Comparison of ENCODE assay signal across 8 mouse cellular contexts in the genomic region with DNA sequence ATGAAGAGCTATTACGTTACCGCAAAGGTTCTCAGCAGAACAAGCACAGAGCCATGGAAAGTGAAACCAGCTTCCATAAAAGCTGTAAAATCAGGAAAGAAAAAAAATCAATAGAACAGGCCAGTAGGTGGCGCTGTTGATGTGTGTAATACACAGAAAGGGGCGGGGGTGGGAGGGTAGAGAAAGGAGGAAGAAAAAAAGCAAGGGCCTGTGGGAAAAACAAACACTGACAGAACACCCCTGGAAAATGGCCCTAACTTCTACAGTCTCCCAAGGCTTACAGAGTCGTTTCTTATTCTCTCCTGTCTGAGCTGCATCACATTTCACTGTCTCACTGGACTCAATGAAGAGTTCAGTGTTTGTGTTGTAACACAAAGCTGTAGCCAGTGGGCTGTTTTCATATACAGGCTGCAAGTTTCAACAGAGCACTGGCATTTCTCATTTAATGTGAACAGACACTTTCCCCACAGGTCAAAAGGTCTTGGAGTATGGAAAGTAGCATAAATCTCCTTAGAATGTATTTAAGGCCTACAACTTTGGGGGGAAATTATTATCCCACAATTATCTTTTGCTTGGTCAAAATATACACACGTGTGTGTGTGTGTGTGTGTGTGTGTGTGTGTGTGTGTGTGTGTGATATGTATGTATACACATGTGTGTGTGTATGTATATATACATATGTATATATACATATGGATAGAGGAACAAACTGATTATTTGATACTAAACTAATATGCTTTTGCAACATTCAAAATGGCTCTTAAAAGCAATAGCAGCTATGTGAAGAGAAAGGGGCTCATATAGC. TPM values are rescaled to one million over a fixed set of nuclear protein-coding genes. Genes with fewer than 3 reads are reported as not detected.
A peak's percentile ranks its signal among the peaks of the same experiment; 100 is the strongest.
DNase-seq lines count a peak whose midpoint lies in the region; ATAC-seq lines count a peak whose summit lies in the region.

No protein-coding gene starts in this region.

- peak; percentile 88 for ATAC-seq in midbrain, embryonic 13.5 days
- ATAC-seq in stomach, embryonic 16.5 days (ENCODE audit: insufficient read depth, low FRiP score), result peak; percentile 40; the same call in 1 of the 2 replicates

- DNase-seq in 3134 (ENCODE audit: extremely low read depth, insufficient read length, low spot score), result peak; percentile 57
- DNase-seq in adrenal gland, adult 2 months, result peak; percentile 35
- peak; percentile 89 for DNase-seq in embryo, embryonic 11 days
- peak; percentile 57 to 80 for DNase-seq in heart, adult 18-20 months
- DNase-seq in kidney, adult 18-20 months, result peak; percentile 57
- DNase-seq in limb, embryonic 10.5 days (ENCODE audit: low spot score), result peak; percentile 74

- H3K9ac ChIP-seq in midbrain, embryonic 13.5 days (replicated peaks), result no peak overlapping the region
- H3K9ac ChIP-seq in stomach, embryonic 16.5 days (ENCODE audit: low read length), result peak overlapping the region; percentile 57; the same call in 1 of the 2 replicates

- no peaks in the 10 kb centered on the region for H3K36me3 ChIP-seq in limb, embryonic 10.5 days
- H3K36me3 ChIP-seq in midbrain, embryonic 13.5 days, result no peaks in the 10 kb centered on the region
- H3K36me3 ChIP-seq in stomach, embryonic 16.5 days (ENCODE audit: control insufficient read depth, insufficient read depth, low read length), result no peaks in the 10 kb centered on the region

- no peak overlapping the region for H3K4me3 ChIP-seq in limb, embryonic 10.5 days
- no peak overlapping the region for H3K4me3 ChIP-seq in midbrain, embryonic 13.5 days (replicated peaks)
- peak overlapping the region; percentile 28 for H3K4me3 ChIP-seq in stomach, embryonic 16.5 days (replicated peaks; ENCODE audit: low read length)

- no peaks in the 10 kb centered on the region for H3K9me3 ChIP-seq in limb, embryonic 10.5 days (replicated peaks)
- H3K9me3 ChIP-seq in midbrain, embryonic 13.5 days, result no peaks in the 10 kb centered on the region
- H3K9me3 ChIP-seq in stomach, embryonic 16.5 days (replicated peaks; ENCODE audit: control insufficient read depth, low read length), result no peaks in the 10 kb centered on the region

- peak overlapping the region; percentile 72 for H3K27ac ChIP-seq in limb, embryonic 10.5 days
- no peak overlapping the region for H3K27ac ChIP-seq in midbrain, embryonic 13.5 days
- H3K27ac ChIP-seq in stomach, embryonic 16.5 days (ENCODE audit: low read length), result peak overlapping the region; percentile 70

- no peak overlapping the region for H3K4me2 ChIP-seq in midbrain, embryonic 13.5 days (replicated peaks)
- peak overlapping the region; percentile 36; the same call in 1 of the 2 replicates for H3K4me2 ChIP-seq in stomach, embryonic 16.5 days (ENCODE audit: low read depth, low read length)

- H3K27me3 ChIP-seq in limb, embryonic 10.5 days (ENCODE audit: low read depth, poor library complexity, severe bottlenecking), result no peaks in the 10 kb centered on the region
- no peaks in the 10 kb centered on the region for H3K27me3 ChIP-seq in midbrain, embryonic 13.5 days
- no peaks in the 10 kb centered on the region for H3K27me3 ChIP-seq in stomach, embryonic 16.5 days (ENCODE audit: control insufficient read depth, insufficient read depth, low read length)

- 16% methylated on average over 6 of the region's 6 CpGs for WGBS in limb, embryonic 10.5 days
- WGBS in midbrain, embryonic 13.5 days, result 18% methylated on average over 6 of the region's 6 CpGs
- WGBS in stomach, embryonic 16.5 days, result 10% methylated on average over 6 of the region's 6 CpGs

- H3K4me1 ChIP-seq in limb, embryonic 10.5 days, result no peaks in the 10 kb centered on the region
- no peaks in the 10 kb centered on the region for H3K4me1 ChIP-seq in midbrain, embryonic 13.5 days (replicated peaks)
- H3K4me1 ChIP-seq in stomach, embryonic 16.5 days (ENCODE audit: control insufficient read depth, insufficient read depth, low read length), result peaks cover 3% of the 10 kb centered on the region

RNA-seq across cellular contexts. Expression of a gene that starts 15.7 kb away (rescaled TPM):
- 10 to 100 TPM; 14.8 to 35.2 TPM for total RNA-seq in adrenal gland, adult 2 months (2021)
- polyA plus RNA-seq in adrenal gland, adult 2 months (2012; rRNA removed), result 1.0 and 1.1 TPM in 2 replicates
- 1 to 10 TPM in 1 of 2 experiments, under 1 TPM in 1; 0.92 to 2.3 TPM for total RNA-seq in heart, adult 18-20 months (2021)
- 0.28 and 0.29 TPM in 2 replicates for polyA plus RNA-seq in limb, embryonic 10.5 days (2016; fragmentation: Nextera tagmentation; extraction: Ambion mirVana)
- 0.46 and 0.61 TPM in 2 replicates for polyA plus RNA-seq in midbrain, embryonic 13.5 days (2015; fragmentation: Nextera tagmentation; extraction: Ambion mirVana)
- polyA plus RNA-seq in stomach, embryonic 16.5 days (2015; fragmentation: Nextera tagmentation; extraction: Ambion mirVana), result 0.24 and 0.27 TPM in 2 replicates

Comparison
In these comparisons a context has a peak if more than half of its experiments do, and no peak if none do; other contexts are left out.
1. DNase-seq: peak in every context shown above with its lines; median percentile 89 in embryo, embryonic 11 days; 74 in limb, embryonic 10.5 days; 68 in heart, adult 18-20 months; 57 in 3134; 57 in kidney, adult 18-20 months; 35 in adrenal gland, adult 2 months.